Mouse (Mus musculus): ENCODE measurements around the gene Def8. TPM values are rescaled to one million over a fixed set of nuclear protein-coding genes. Genes with fewer than 3 reads are reported as not detected.
A peak's percentile ranks its signal among the peaks of the same experiment; 100 is the strongest.
"Not testable (repeated sequence)": the region's sequence is repeated elsewhere in the genome, so short reads cannot be mapped to it uniquely, and the experiment has no call there.

Def8 gene
- polyA plus RNA-seq, 1 experiment, result 81.6 TPM

DNA sequence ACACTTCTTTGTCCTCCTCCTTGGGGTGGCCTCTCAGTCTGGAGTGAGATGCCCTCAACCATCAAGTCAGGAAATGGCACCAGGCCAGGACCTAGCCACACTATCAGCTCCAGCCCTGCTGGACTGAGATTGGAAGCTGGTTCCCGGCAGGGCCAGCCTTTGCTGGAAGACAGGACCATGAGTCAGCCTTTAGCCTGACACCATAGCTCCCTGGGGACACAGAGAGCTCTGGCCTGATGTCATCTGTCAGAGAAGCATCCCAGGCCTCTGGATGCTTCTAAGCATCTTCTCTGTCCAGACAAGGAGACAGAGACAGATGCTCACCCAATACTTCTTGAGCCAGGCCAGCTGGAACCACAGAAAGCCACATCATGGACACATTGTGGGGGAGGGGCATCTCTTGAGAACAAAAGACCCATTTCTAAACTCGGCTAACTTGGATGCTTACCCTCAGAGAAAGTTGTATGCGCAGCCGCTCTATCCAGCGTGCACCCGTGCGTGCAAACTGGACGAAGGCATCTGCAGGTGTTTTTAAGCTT is 13.2 kb upstream of the Def8 start:
- no peak overlapping the region for H3K27ac ChIP-seq (ENCODE audit: insufficient read depth, low read length)

DNA sequence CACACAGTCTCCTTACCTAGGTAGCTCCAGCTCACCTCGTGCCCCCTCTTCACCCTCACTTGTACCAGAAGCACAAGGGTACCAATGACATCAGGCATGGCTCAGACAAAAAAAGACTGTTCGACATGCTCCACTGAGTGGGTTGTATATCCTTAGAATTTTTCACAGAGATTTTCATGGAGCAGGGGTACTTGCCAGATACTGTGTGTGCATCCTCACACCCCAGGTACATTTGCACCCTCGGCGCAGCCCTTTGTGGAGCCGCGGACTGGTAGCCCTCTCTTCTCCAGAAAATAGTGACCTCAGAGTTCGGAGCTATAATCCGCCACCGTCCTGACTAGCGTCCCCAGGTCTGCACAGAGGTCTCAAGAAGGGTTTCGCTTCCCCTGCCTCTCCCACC is 12.5 kb upstream of the Def8 start:
- H3K27me3 ChIP-seq (ENCODE audit: control insufficient read depth, insufficient read depth, low read length, poor library complexity, severe bottlenecking), result no peaks in the 10 kb centered on the region
- no peak overlapping the region for H3K27ac ChIP-seq (ENCODE audit: insufficient read depth, low read length)
- no peaks in the 10 kb centered on the region for H3K9me3 ChIP-seq (replicated peaks; ENCODE audit: control insufficient read depth, insufficient read depth, low read length, poor library complexity, severe bottlenecking)
- no peaks in the 10 kb centered on the region for H3K36me3 ChIP-seq (ENCODE audit: control insufficient read depth, insufficient read depth, low read length, poor library complexity, severe bottlenecking)
- no peak for TF ChIP-seq EP300 (IDR thresholded peaks at IDR 0.05; ENCODE audit: insufficient read depth, low read depth, low read length)
- no peak for TF ChIP-seq POLR2A (IDR thresholded peaks at IDR 0.05; ENCODE audit: insufficient read depth, low read length)
- TF ChIP-seq CTCF (IDR thresholded peaks at IDR 0.05; ENCODE audit: low read depth, low read length), result no peak
- no peak overlapping the region for H3K9ac ChIP-seq (ENCODE audit: low read depth, poor library complexity, severe bottlenecking)
- H3K4me1 ChIP-seq (ENCODE audit: control insufficient read depth, insufficient read depth, low read length), result peaks cover 8% of the 10 kb centered on the region
- H3K4me3 ChIP-seq (ENCODE audit: low read depth, low read length), result peak overlapping the region; percentile 67

More for the DNA sequence above, 13.2 kb upstream of the Def8 start:
- Histone ChIP-seq H3K9me3 (replicated peaks; ENCODE audit: control insufficient read depth, insufficient read depth, low read length, poor library complexity, severe bottlenecking) (no peaks in the 10 kb centered on the region), H3K9ac (ENCODE audit: low read depth, poor library complexity, severe bottlenecking) (no peak overlapping the region), H3K36me3 (ENCODE audit: control insufficient read depth, insufficient read depth, low read length, poor library complexity, severe bottlenecking) (no peaks in the 10 kb centered on the region), H3K4me3 (ENCODE audit: low read depth, low read length) (no peak overlapping the region), H3K27me3 (ENCODE audit: control insufficient read depth, insufficient read depth, low read length, poor library complexity, severe bottlenecking) (no peaks in the 10 kb centered on the region), H3K4me1 (ENCODE audit: control insufficient read depth, insufficient read depth, low read length) (peaks cover 8% of the 10 kb centered on the region)
- TF ChIP-seq EP300 (IDR thresholded peaks at IDR 0.05; ENCODE audit: insufficient read depth, low read depth, low read length), result no peak
- TF ChIP-seq CTCF (IDR thresholded peaks at IDR 0.05; ENCODE audit: low read depth, low read length), result no peak
- TF ChIP-seq POLR2A (IDR thresholded peaks at IDR 0.05; ENCODE audit: insufficient read depth, low read length), result no peak

GRCm38 (mm10) chr8:123411246-123411645 is 12.1 kb upstream of the Def8 start, which contains the start of gene Tubb3:
Gene Tubb3 (plus strand): TSS chr8:123411424.
- Histone ChIP-seq H3K4me1 (ENCODE audit: control insufficient read depth, insufficient read depth, low read length) (peaks cover 8% of the 10 kb centered on the region), H3K9me3 (replicated peaks; ENCODE audit: control insufficient read depth, insufficient read depth, low read length, poor library complexity, severe bottlenecking) (no peaks in the 10 kb centered on the region), H3K9ac (ENCODE audit: low read depth, poor library complexity, severe bottlenecking) (peak within 1 kb of the TSS; percentile 30; the same call in 1 of the 2 replicates), H3K27ac (ENCODE audit: insufficient read depth, low read length) (peak within 1 kb of the TSS; percentile 14; the same call in 1 of the 2 replicates), H3K36me3 (ENCODE audit: control insufficient read depth, insufficient read depth, low read length, poor library complexity, severe bottlenecking) (no peaks in the 10 kb centered on the region), H3K27me3 (ENCODE audit: control insufficient read depth, insufficient read depth, low read length, poor library complexity, severe bottlenecking) (no peaks in the 10 kb centered on the region), H3K4me3 (ENCODE audit: low read depth, low read length) (peak within 1 kb of the TSS; percentile 67)
- TF ChIP-seq CTCF (IDR thresholded peaks at IDR 0.05; ENCODE audit: low read depth, low read length) (no peak), POLR2A (IDR thresholded peaks at IDR 0.05; ENCODE audit: insufficient read depth, low read length) (peak; percentile 57), EP300 (IDR thresholded peaks at IDR 0.05; ENCODE audit: insufficient read depth, low read depth, low read length) (0 out of 2 replicates have a peak, but pooled peaks have one; percentile 19)

GRCm38 (mm10) chr8:123411781-123412327 is 11.5 kb upstream of the Def8 start:
- peaks cover 9% of the 10 kb centered on the region for H3K4me1 ChIP-seq (ENCODE audit: control insufficient read depth, insufficient read depth, low read length)
- H3K9ac ChIP-seq (ENCODE audit: low read depth, poor library complexity, severe bottlenecking), result peak overlapping the region; percentile 30; the same call in 1 of the 2 replicates
- TF ChIP-seq CTCF (IDR thresholded peaks at IDR 0.05; ENCODE audit: low read depth, low read length), result no peak
- TF ChIP-seq POLR2A (IDR thresholded peaks at IDR 0.05; ENCODE audit: insufficient read depth, low read length), result no peak
- no peak for TF ChIP-seq EP300 (IDR thresholded peaks at IDR 0.05; ENCODE audit: insufficient read depth, low read depth, low read length)
- no peaks in the 10 kb centered on the region for H3K27me3 ChIP-seq (ENCODE audit: control insufficient read depth, insufficient read depth, low read length, poor library complexity, severe bottlenecking)
- no peaks in the 10 kb centered on the region for H3K36me3 ChIP-seq (ENCODE audit: control insufficient read depth, insufficient read depth, low read length, poor library complexity, severe bottlenecking)
- peak overlapping the region; percentile 14; the same call in 1 of the 2 replicates for H3K27ac ChIP-seq (ENCODE audit: insufficient read depth, low read length)
- no peaks in the 10 kb centered on the region for H3K9me3 ChIP-seq (replicated peaks; ENCODE audit: control insufficient read depth, insufficient read depth, low read length, poor library complexity, severe bottlenecking)
- H3K4me3 ChIP-seq (ENCODE audit: low read depth, low read length), result peak overlapping the region; percentile 67

- Histone ChIP-seq H3K4me1 (ENCODE audit: control insufficient read depth, insufficient read depth, low read length) (peaks cover 8% of the 10 kb centered on the region), H3K27me3 (ENCODE audit: control insufficient read depth, insufficient read depth, low read length, poor library complexity, severe bottlenecking) (no peaks in the 10 kb centered on the region), H3K4me3 (ENCODE audit: low read depth, low read length) (peak overlapping the region; percentile 6; the same call in 1 of the 2 replicates), H3K9ac (ENCODE audit: low read depth, poor library complexity, severe bottlenecking) (no peak overlapping the region), H3K36me3 (ENCODE audit: control insufficient read depth, insufficient read depth, low read length, poor library complexity, severe bottlenecking) (no peaks in the 10 kb centered on the region), H3K9me3 (replicated peaks; ENCODE audit: control insufficient read depth, insufficient read depth, low read length, poor library complexity, severe bottlenecking) (no peaks in the 10 kb centered on the region), H3K27ac (ENCODE audit: insufficient read depth, low read length) (no peak overlapping the region)
- TF ChIP-seq EP300 (IDR thresholded peaks at IDR 0.05; ENCODE audit: insufficient read depth, low read depth, low read length) (0 out of 2 replicates have a peak, but pooled peaks have one; percentile 58), POLR2A (IDR thresholded peaks at IDR 0.05; ENCODE audit: insufficient read depth, low read length) (no peak), CTCF (IDR thresholded peaks at IDR 0.05; ENCODE audit: low read depth, low read length) (no peak)
These were observed 10.7 kb upstream of the Def8 start for GRCm38 (mm10) chr8:123412560-123413170.

GRCm38 (mm10) chr8:123414255-123414654 is 9.1 kb upstream of the Def8 start:
- H3K4me3 ChIP-seq (ENCODE audit: low read depth, low read length), result no peak overlapping the region
- no peaks in the 10 kb centered on the region for H3K27me3 ChIP-seq (ENCODE audit: control insufficient read depth, insufficient read depth, low read length, poor library complexity, severe bottlenecking)
- H3K36me3 ChIP-seq (ENCODE audit: control insufficient read depth, insufficient read depth, low read length, poor library complexity, severe bottlenecking), result peaks cover 5% of the 10 kb centered on the region; the same call in 1 of the 2 replicates
- H3K9ac ChIP-seq (ENCODE audit: low read depth, poor library complexity, severe bottlenecking), result no peak overlapping the region
- no peak overlapping the region for H3K27ac ChIP-seq (ENCODE audit: insufficient read depth, low read length)
- H3K4me1 ChIP-seq (ENCODE audit: control insufficient read depth, insufficient read depth, low read length), result peaks cover 7% of the 10 kb centered on the region
- TF ChIP-seq POLR2A (IDR thresholded peaks at IDR 0.05; ENCODE audit: insufficient read depth, low read length) (no peak), EP300 (IDR thresholded peaks at IDR 0.05; ENCODE audit: insufficient read depth, low read depth, low read length) (no peak), CTCF (IDR thresholded peaks at IDR 0.05; ENCODE audit: low read depth, low read length) (no peak)
- H3K9me3 ChIP-seq (replicated peaks; ENCODE audit: control insufficient read depth, insufficient read depth, low read length, poor library complexity, severe bottlenecking), result no peaks in the 10 kb centered on the region

- H3K27ac ChIP-seq (ENCODE audit: insufficient read depth, low read length); H3K27me3 ChIP-seq (ENCODE audit: control insufficient read depth, insufficient read depth, low read length, poor library complexity, severe bottlenecking); H3K4me1 ChIP-seq (ENCODE audit: control insufficient read depth, insufficient read depth, low read length); H3K36me3 ChIP-seq (ENCODE audit: control insufficient read depth, insufficient read depth, low read length, poor library complexity, severe bottlenecking); H3K9ac ChIP-seq (ENCODE audit: low read depth, poor library complexity, severe bottlenecking); H3K9me3 ChIP-seq (replicated peaks; ENCODE audit: control insufficient read depth, insufficient read depth, low read length, poor library complexity, severe bottlenecking); H3K4me3 ChIP-seq (ENCODE audit: low read depth, low read length): not testable (repeated sequence)
These were observed 8.2 kb upstream of the Def8 start for GRCm38 (mm10) chr8:123414997-123415696.

Measured in ES-Bruce4 (cell line).